Mouse (Mus musculus): ENCODE results near the gene Arhgef12. TPM values are rescaled to one million over a fixed set of nuclear protein-coding genes. Genes with fewer than 3 reads are reported as not detected.

Gene Arhgef12
- total and polyA plus RNA-seq, 2 experiments, result 22.9 to 62.3 TPM

DNA sequence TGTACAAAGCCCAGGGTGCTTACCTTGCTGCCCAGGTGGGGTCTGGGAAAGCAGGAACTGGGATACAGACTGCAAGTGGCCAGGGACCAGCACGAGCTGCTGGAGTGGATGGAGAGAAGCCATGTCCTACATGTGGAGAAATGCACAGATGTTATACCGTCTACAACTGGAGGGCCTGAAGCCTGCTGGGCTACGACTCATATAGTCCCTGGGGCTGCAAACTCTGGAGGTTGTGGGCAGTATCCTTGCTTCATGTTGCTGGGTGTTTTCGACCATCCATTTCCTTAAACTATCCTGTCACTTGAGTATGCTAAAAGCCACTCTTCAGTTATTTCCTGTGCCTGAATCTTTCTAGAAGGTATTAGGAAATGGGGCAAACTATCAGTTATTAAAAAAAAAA, 38.2 kb upstream of the Arhgef12 start:
- H3K27me3 ChIP-seq (ENCODE audit: control insufficient read depth, insufficient read depth, low read length), result no peaks in the 10 kb centered on the region
- DNase-seq (ENCODE audit: extremely low read depth, low read depth, low spot score), result no peak
- no peaks in the 10 kb centered on the region for H3K36me3 ChIP-seq (ENCODE audit: control insufficient read depth, insufficient read depth, low read length)
- TF ChIP-seq CTCF (IDR thresholded peaks at IDR 0.05; ENCODE audit: low read depth, low read length) (no peak), POLR2A (IDR thresholded peaks at IDR 0.05; ENCODE audit: extremely low read depth, insufficient read depth, low read length) (no peak)
- peaks cover 2% of the 10 kb centered on the region; the same call in 1 of the 2 replicates for H3K4me1 ChIP-seq (ENCODE audit: control insufficient read depth, insufficient read depth, low read length)
- H3K9ac ChIP-seq (ENCODE audit: low read depth, low read length), result no peak overlapping the region
- no peak overlapping the region for H3K27ac ChIP-seq (replicated peaks; ENCODE audit: insufficient read depth, low read depth, low read length)
- 96% methylated on average over 4 of the region's 4 CpGs for WGBS
- no peaks in the 10 kb centered on the region for H3K79me2 ChIP-seq (ENCODE audit: control insufficient read depth, insufficient read depth, low read length)
- H3K4me3 ChIP-seq (ENCODE audit: insufficient read depth, low read depth, low read length), result no peak overlapping the region

DNA sequence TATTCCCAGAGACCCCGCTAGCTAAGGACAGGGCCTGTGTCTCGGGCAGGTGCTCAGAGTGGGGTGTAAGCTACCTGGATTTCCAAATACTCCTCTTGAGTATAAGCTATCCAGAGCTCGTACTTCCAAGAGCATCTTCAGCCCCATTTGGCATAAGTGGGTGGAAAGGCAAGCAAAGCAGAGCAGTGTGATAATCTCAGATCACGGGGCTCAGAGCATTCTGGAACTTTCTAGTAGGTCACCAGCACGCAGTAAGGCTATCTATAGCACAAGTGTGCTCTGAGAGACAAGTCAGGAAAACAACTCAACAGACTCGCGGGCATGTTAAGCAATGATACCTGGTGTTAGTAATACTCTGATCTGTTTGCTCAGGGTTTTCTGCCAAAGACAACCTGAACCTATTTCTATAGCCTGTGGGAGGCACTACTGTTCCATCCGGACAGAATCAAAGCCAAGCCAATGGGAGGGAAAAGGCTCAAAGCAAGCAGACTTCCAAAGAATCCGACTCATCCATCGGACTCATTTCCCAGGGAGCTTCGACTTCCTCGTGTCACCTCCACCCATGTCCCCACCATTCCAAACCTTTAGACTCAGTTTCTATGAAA, 37.3 kb upstream of the Arhgef12 start:
- TF ChIP-seq POLR2A (IDR thresholded peaks at IDR 0.05; ENCODE audit: extremely low read depth, insufficient read depth, low read length) (no peak), CTCF (IDR thresholded peaks at IDR 0.05; ENCODE audit: low read depth, low read length) (peak; percentile 40)
- H3K4me3 ChIP-seq (ENCODE audit: insufficient read depth, low read depth, low read length), result no peak overlapping the region
- no peak overlapping the region for H3K27ac ChIP-seq (replicated peaks; ENCODE audit: insufficient read depth, low read depth, low read length)
- H3K4me1 ChIP-seq (ENCODE audit: control insufficient read depth, insufficient read depth, low read length), result peaks cover 2% of the 10 kb centered on the region; the same call in 1 of the 2 replicates
- peak; percentile 74 for DNase-seq (ENCODE audit: extremely low read depth, low read depth, low spot score)
- H3K9ac ChIP-seq (ENCODE audit: low read depth, low read length), result no peak overlapping the region
- WGBS, result 38% methylated on average over 12 of the region's 12 CpGs
- H3K79me2 ChIP-seq (ENCODE audit: control insufficient read depth, insufficient read depth, low read length), result no peaks in the 10 kb centered on the region
- H3K27me3 ChIP-seq (ENCODE audit: control insufficient read depth, insufficient read depth, low read length), result no peaks in the 10 kb centered on the region
- no peaks in the 10 kb centered on the region for H3K36me3 ChIP-seq (ENCODE audit: control insufficient read depth, insufficient read depth, low read length)

DNA sequence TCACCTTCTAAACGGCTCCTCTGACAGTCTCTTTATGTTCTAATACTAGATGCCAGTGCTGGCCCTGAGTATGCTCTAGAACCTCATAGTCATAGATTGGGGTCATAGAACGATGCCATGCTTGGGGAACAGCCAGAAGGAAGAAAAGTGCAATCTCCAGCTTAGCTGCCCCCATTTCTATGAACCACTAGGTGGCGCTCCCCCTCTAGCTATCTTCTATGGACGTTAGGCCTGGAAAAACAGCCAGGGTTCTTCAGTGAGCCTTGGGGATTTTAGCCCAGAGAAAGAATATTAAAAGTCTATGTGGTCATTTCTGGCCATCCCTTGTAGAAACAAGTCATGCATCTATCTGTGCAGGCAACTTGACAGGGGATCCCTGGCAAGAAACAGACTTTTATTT, 34.8 kb upstream of the Arhgef12 start:
- TF ChIP-seq POLR2A (IDR thresholded peaks at IDR 0.05; ENCODE audit: extremely low read depth, insufficient read depth, low read length) (no peak), CTCF (IDR thresholded peaks at IDR 0.05; ENCODE audit: low read depth, low read length) (peak; percentile 76)
- Histone ChIP-seq H3K4me3 (ENCODE audit: insufficient read depth, low read depth, low read length) (no peak overlapping the region), H3K27me3 (ENCODE audit: control insufficient read depth, insufficient read depth, low read length) (no peaks in the 10 kb centered on the region), H3K9ac (ENCODE audit: low read depth, low read length) (no peak overlapping the region), H3K79me2 (ENCODE audit: control insufficient read depth, insufficient read depth, low read length) (no peaks in the 10 kb centered on the region), H3K27ac (replicated peaks; ENCODE audit: insufficient read depth, low read depth, low read length) (no peak overlapping the region), H3K36me3 (ENCODE audit: control insufficient read depth, insufficient read depth, low read length) (no peaks in the 10 kb centered on the region), H3K4me1 (ENCODE audit: control insufficient read depth, insufficient read depth, low read length) (peaks cover 2% of the 10 kb centered on the region; the same call in 1 of the 2 replicates)
- WGBS, result under 1% methylated on average over 4 of the region's 4 CpGs
- DNase-seq (ENCODE audit: extremely low read depth, low read depth, low spot score), result peak; percentile 46

DNA sequence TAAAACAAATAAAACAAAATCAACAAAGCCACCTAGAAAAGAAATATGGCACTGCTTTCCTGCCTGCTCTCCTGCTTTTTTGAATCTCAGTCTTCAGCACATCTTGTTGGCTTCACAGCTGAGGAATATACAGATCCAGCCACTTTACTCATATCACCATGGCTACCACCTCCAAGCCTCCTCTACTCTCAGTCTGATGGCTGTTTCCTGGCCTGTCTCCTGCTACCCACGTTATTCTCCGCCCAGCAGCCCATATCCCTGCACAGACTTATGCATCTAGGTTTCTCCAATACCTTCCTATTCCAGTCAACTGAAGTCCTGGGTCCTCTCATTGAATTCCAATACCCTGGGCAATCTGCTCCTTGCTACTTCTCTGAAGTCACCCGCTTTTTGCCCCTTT, 26.5 kb upstream of the Arhgef12 start:
- Histone ChIP-seq H3K36me3 (ENCODE audit: control insufficient read depth, insufficient read depth, low read length) (no peaks in the 10 kb centered on the region), H3K27ac (replicated peaks; ENCODE audit: insufficient read depth, low read depth, low read length) (no peak overlapping the region), H3K9ac (ENCODE audit: low read depth, low read length) (no peak overlapping the region), H3K79me2 (ENCODE audit: control insufficient read depth, insufficient read depth, low read length) (no peaks in the 10 kb centered on the region), H3K27me3 (ENCODE audit: control insufficient read depth, insufficient read depth, low read length) (no peaks in the 10 kb centered on the region), H3K4me1 (ENCODE audit: control insufficient read depth, insufficient read depth, low read length) (no peaks in the 10 kb centered on the region), H3K4me3 (ENCODE audit: insufficient read depth, low read depth, low read length) (no peak overlapping the region)
- WGBS, result 84% methylated on average over 3 of the region's 3 CpGs
- TF ChIP-seq POLR2A (IDR thresholded peaks at IDR 0.05; ENCODE audit: extremely low read depth, insufficient read depth, low read length), result no peak
- TF ChIP-seq CTCF (IDR thresholded peaks at IDR 0.05; ENCODE audit: low read depth, low read length), result no peak
- DNase-seq (ENCODE audit: extremely low read depth, low read depth, low spot score), result no peak

DNA sequence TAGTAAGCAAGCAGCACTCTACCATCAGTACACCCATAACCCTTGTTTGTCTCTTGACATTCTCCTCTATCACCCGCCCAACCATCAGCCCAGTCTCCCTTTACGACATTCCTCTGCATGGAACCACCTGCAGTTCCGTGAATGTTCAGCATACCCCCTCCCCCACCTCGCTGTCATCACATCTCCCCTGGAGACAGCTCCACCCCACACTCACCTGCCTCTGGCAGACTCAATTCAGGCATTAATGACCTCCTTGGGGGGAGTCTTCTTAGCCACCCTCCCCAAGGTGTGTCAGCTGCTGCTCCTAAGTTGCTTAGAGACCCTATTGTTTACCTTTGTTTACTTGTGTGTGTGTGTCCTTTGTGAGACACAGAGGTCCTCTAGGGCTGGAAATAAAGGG, 25.3 kb upstream of the Arhgef12 start:
- Histone ChIP-seq H3K9ac (ENCODE audit: low read depth, low read length) (no peak overlapping the region), H3K27me3 (ENCODE audit: control insufficient read depth, insufficient read depth, low read length) (no peaks in the 10 kb centered on the region), H3K79me2 (ENCODE audit: control insufficient read depth, insufficient read depth, low read length) (no peaks in the 10 kb centered on the region), H3K4me1 (ENCODE audit: control insufficient read depth, insufficient read depth, low read length) (no peaks in the 10 kb centered on the region), H3K36me3 (ENCODE audit: control insufficient read depth, insufficient read depth, low read length) (no peaks in the 10 kb centered on the region), H3K4me3 (ENCODE audit: insufficient read depth, low read depth, low read length) (no peak overlapping the region), H3K27ac (replicated peaks; ENCODE audit: insufficient read depth, low read depth, low read length) (no peak overlapping the region)
- TF ChIP-seq POLR2A (IDR thresholded peaks at IDR 0.05; ENCODE audit: extremely low read depth, insufficient read depth, low read length) (no peak), CTCF (IDR thresholded peaks at IDR 0.05; ENCODE audit: low read depth, low read length) (no peak)
- DNase-seq (ENCODE audit: extremely low read depth, low read depth, low spot score), result no peak
- WGBS, result 54% methylated on average over 4 of the region's 4 CpGs

DNA sequence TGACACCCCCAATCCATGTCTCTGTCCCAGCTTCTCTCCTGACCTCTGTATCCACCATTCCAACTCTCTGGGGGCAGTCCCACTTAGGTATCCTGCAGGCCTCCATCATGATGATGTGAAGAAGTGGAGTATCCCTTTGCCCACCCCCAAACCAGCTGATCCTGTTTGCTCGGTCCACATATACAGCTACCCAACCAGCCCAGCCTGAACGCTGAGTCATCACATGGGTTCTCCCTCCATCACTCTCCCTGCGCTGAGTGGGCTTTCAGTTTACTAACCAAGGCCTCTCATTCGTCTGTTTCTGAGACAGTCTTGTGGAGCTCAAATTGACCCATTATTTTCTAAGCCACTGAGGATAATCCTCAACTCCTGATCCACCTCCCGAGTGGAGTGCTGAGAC, 24.9 kb upstream of the Arhgef12 start:
- no peak overlapping the region for H3K27ac ChIP-seq (replicated peaks; ENCODE audit: insufficient read depth, low read depth, low read length)
- no peaks in the 10 kb centered on the region for H3K36me3 ChIP-seq (ENCODE audit: control insufficient read depth, insufficient read depth, low read length)
- H3K4me3 ChIP-seq (ENCODE audit: insufficient read depth, low read depth, low read length), result no peak overlapping the region
- no peak overlapping the region for H3K9ac ChIP-seq (ENCODE audit: low read depth, low read length)
- 77% methylated on average over 5 of the region's 5 CpGs for WGBS
- no peaks in the 10 kb centered on the region for H3K27me3 ChIP-seq (ENCODE audit: control insufficient read depth, insufficient read depth, low read length)
- no peak for DNase-seq (ENCODE audit: extremely low read depth, low read depth, low spot score)
- no peaks in the 10 kb centered on the region for H3K4me1 ChIP-seq (ENCODE audit: control insufficient read depth, insufficient read depth, low read length)
- no peak for TF ChIP-seq CTCF (IDR thresholded peaks at IDR 0.05; ENCODE audit: low read depth, low read length)
- TF ChIP-seq POLR2A (IDR thresholded peaks at IDR 0.05; ENCODE audit: extremely low read depth, insufficient read depth, low read length), result no peak
- H3K79me2 ChIP-seq (ENCODE audit: control insufficient read depth, insufficient read depth, low read length), result no peaks in the 10 kb centered on the region
